Mouse (Mus musculus): Measurements from ENCODE around the gene Dennd4a. TPM values are rescaled to one million over a fixed set of nuclear protein-coding genes. Genes with fewer than 3 reads are reported as not detected.

Gene Dennd4a
- total and polyA plus RNA-seq, 2 experiments from 2014 or later, result 8.8 to 17.6 TPM

DNA sequence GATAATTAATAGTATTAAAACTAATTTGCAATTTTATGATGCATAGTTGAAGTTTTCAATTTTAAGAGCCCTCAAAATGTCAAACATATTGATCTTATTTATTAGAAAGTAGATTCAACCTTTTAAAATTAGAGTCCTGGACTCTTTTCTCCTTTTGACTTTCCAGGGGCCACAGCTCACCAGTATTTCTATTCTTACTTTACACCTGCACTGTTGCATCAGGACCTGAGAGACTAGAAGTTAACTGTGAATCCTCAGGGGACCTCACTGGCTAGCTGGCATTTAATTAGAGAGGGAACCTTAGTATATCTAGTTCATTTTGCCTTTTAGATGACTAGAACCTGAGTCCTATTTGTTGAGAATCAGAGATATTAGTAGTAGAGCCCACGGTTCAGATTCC lies 38.4 kb downstream of the Dennd4a start:
- ATAC-seq (no peak), DNase-seq (ENCODE audit: low spot score) (no peak)
- H3K27me3 ChIP-seq (ENCODE audit: insufficient read depth, low read length), result no peaks in the 10 kb centered on the region
- H3K4me3 ChIP-seq (ENCODE audit: low read length), result no peak overlapping the region
- H3K9ac ChIP-seq (replicated peaks; ENCODE audit: low read length), result no peak overlapping the region
- H3K9me3 ChIP-seq (ENCODE audit: low read length), result no peaks in the 10 kb centered on the region
- no peak overlapping the region for H3K4me2 ChIP-seq (ENCODE audit: low read depth, low read length)
- H3K4me1 ChIP-seq (ENCODE audit: insufficient read depth, low read length), result no peaks in the 10 kb centered on the region
- TF ChIP-seq CTCF (IDR thresholded peaks at IDR 0.05; ENCODE audit: low read depth), result no peak
- H3K27ac ChIP-seq, result no peak overlapping the region
- H3K36me3 ChIP-seq (ENCODE audit: insufficient read depth, low read length), result 0 out of 2 replicates have a peak, but pooled peaks cover 3% of the 10 kb centered on the region
- WGBS, result 91% methylated on average over 1 of the region's 1 CpGs

DNA sequence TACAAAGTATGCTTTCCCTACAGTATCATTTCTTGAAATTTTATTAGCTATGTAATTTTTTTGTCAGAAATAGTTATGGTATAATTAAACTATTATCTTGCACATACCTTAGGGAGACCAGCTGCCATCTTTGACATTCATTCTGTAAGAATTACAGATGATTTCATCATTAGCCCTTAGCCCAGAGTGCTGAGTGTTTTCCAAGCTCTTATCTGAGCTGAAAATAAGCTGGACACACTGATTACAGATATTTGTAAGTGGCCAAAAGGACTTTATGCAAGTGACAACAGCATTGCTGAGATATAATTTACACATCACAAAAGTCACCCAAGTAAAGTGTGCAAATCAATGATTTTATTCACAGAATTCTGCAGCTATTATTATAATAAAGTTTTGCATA lies 48.9 kb downstream of the Dennd4a start:
- ATAC-seq (no peak), DNase-seq (ENCODE audit: low spot score) (no peak)
- Histone ChIP-seq H3K4me2 (ENCODE audit: low read depth, low read length) (no peak overlapping the region), H3K27me3 (ENCODE audit: insufficient read depth, low read length) (no peaks in the 10 kb centered on the region), H3K9me3 (ENCODE audit: low read length) (no peaks in the 10 kb centered on the region), H3K4me3 (ENCODE audit: low read length) (no peak overlapping the region), H3K36me3 (ENCODE audit: insufficient read depth, low read length) (0 out of 2 replicates have a peak, but pooled peaks cover 3% of the 10 kb centered on the region), H3K4me1 (ENCODE audit: insufficient read depth, low read length) (no peaks in the 10 kb centered on the region), H3K27ac (no peak overlapping the region), H3K9ac (replicated peaks; ENCODE audit: low read length) (no peak overlapping the region)
- TF ChIP-seq CTCF (IDR thresholded peaks at IDR 0.05; ENCODE audit: low read depth), result no peak

DNA sequence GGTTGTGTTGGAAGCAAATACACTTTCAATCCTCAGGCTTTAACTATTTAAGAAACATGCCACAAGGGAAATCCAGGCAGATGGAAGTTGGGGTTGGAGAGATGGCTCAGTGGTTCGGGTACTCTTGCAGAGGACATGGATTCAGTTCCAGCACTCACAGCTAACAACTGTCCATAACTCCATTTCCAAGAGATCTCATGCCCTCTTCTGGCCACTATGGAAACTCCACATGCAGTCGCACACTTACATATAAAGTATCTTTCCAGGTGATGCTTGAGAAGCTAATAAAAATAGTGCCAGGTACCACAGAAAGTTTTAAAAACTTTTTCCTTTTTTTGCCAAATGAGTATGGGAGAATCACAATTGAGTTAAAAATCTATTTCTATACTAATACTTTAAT lies 51.5 kb downstream of the Dennd4a start:
- ATAC-seq (no peak), DNase-seq (ENCODE audit: low spot score) (no peak)
- 83% methylated on average over 2 of the region's 2 CpGs for WGBS
- Histone ChIP-seq H3K4me3 (ENCODE audit: low read length) (no peak overlapping the region), H3K4me1 (ENCODE audit: insufficient read depth, low read length) (no peaks in the 10 kb centered on the region), H3K4me2 (ENCODE audit: low read depth, low read length) (no peak overlapping the region), H3K27ac (no peak overlapping the region), H3K36me3 (ENCODE audit: insufficient read depth, low read length) (peaks cover 7% of the 10 kb centered on the region; the same call in 1 of the 2 replicates), H3K27me3 (ENCODE audit: insufficient read depth, low read length) (no peaks in the 10 kb centered on the region), H3K9ac (replicated peaks; ENCODE audit: low read length) (no peak overlapping the region), H3K9me3 (ENCODE audit: low read length) (no peaks in the 10 kb centered on the region)
- peak; percentile 47 for TF ChIP-seq CTCF (IDR thresholded peaks at IDR 0.05; ENCODE audit: low read depth)

DNA sequence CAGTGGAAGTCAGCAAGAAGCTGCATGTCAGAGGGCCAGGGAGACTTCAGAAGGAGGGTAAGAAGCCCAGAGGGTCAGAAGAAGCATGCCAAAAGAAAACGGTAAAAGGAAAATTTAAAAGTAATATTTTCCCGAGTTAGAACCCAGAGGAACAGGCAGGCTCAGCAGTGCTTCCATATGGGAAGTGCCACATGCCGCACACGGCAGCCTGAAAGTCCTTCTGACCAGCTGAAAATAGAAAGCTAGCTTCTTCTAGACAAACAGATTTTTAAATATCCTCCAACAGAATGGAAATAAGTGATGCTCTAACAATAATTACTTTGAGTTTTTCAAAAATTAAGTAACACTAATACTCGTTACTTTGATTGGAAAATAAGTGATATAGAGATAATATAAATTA lies 74.9 kb downstream of the Dennd4a start:
- ATAC-seq, result no peak
- no peak overlapping the region for H3K4me2 ChIP-seq (ENCODE audit: low read depth, low read length)
- peaks cover 8% of the 10 kb centered on the region; the same call in 1 of the 2 replicates for H3K36me3 ChIP-seq (ENCODE audit: insufficient read depth, low read length)
- no peak overlapping the region for H3K9ac ChIP-seq (replicated peaks; ENCODE audit: low read length)
- H3K4me3 ChIP-seq (ENCODE audit: low read length), result no peak overlapping the region
- no peaks in the 10 kb centered on the region for H3K4me1 ChIP-seq (ENCODE audit: insufficient read depth, low read length)
- TF ChIP-seq CTCF (IDR thresholded peaks at IDR 0.05; ENCODE audit: low read depth), result no peak
- no peaks in the 10 kb centered on the region for H3K27me3 ChIP-seq (ENCODE audit: insufficient read depth, low read length)
- no peak for DNase-seq (ENCODE audit: low spot score)
- H3K27ac ChIP-seq, result no peak overlapping the region
- H3K9me3 ChIP-seq (ENCODE audit: low read length), result no peaks in the 10 kb centered on the region
- 84% methylated on average over 5 of the region's 5 CpGs for WGBS

DNA sequence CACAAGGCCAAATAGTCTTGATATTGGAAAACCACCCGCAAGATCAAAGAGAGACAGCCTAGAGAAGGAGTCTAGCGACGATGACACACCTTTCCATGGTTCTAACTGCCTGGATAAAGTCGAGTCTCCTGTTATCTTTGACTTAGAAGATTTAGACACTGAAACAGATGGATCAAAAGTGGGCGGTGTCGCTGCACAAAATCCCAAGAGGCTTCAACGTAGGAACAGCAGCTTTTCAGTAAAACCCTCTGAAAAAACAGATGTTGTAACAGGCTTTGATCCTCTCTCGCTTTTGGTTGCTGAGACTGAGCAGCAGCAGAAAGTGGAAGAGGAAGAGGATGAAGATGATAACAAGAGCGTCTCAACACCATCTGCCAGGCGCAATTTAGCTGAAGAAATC lies 85.5 kb downstream of the Dennd4a start:
- no peaks in the 10 kb centered on the region for H3K9me3 ChIP-seq (ENCODE audit: low read length)
- no peak overlapping the region for H3K4me3 ChIP-seq (ENCODE audit: low read length)
- H3K4me2 ChIP-seq (ENCODE audit: low read depth, low read length), result no peak overlapping the region
- no peak overlapping the region for H3K9ac ChIP-seq (replicated peaks; ENCODE audit: low read length)
- no peaks in the 10 kb centered on the region for H3K27me3 ChIP-seq (ENCODE audit: insufficient read depth, low read length)
- no peaks in the 10 kb centered on the region for H3K4me1 ChIP-seq (ENCODE audit: insufficient read depth, low read length)
- ATAC-seq (no peak), DNase-seq (ENCODE audit: low spot score) (no peak)
- no peak for TF ChIP-seq CTCF (IDR thresholded peaks at IDR 0.05; ENCODE audit: low read depth)
- 86% methylated on average over 10 of the region's 10 CpGs for WGBS
- no peak overlapping the region for H3K27ac ChIP-seq
- peaks cover 30% of the 10 kb centered on the region; the same call in 1 of the 2 replicates for H3K36me3 ChIP-seq (ENCODE audit: insufficient read depth, low read length)

DNA sequence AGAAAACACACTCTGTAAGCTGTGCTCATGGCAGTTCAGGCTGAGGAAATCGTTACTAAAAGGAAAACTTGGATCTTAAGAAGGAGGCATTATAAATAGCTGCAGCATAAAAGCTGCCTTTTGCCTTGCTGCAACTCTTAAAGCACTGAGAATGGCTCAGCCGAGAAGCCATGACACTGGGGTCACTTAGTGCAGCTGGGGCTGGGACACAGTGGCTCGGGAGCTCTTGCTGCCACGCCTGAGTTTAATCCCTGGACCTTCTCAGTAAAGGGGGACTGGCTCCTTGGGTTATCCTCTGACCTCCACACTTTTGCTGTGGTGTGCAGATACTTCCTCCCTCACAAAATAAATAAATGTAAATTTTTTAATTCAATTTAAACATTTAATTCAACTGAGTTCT lies 91.7 kb downstream of the Dennd4a start:
- no peak for DNase-seq (ENCODE audit: low spot score)
- Histone ChIP-seq H3K4me1 (ENCODE audit: insufficient read depth, low read length) (no peaks in the 10 kb centered on the region), H3K36me3 (ENCODE audit: insufficient read depth, low read length) (peaks cover 30% of the 10 kb centered on the region), H3K9me3 (ENCODE audit: low read length) (no peaks in the 10 kb centered on the region), H3K9ac (replicated peaks; ENCODE audit: low read length) (no peak overlapping the region), H3K4me2 (ENCODE audit: low read depth, low read length) (no peak overlapping the region), H3K27me3 (ENCODE audit: insufficient read depth, low read length) (no peaks in the 10 kb centered on the region), H3K4me3 (ENCODE audit: low read length) (no peak overlapping the region), H3K27ac (no peak overlapping the region)
- TF ChIP-seq CTCF (IDR thresholded peaks at IDR 0.05; ENCODE audit: low read depth), result no peak
- ATAC-seq, result no peak
- WGBS, result 38% methylated on average over 4 of the region's 4 CpGs

DNA sequence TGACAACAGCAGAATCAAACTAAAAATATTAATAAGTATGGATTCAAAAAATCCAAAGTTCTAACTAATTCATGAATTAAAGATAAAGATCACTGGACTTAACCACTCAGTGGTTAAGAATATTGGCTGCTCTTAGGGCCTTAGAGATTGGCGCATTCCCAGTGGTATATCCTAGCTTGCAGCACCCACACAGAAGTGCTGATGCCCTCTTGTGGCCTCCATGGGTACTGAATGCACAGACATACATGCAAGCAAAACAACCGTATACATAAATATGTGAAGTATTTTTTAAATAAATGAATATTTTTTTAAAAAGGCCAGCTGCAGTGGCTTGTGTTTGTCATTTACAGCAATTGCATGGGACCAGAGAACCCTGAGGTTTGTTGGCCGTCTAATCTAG lies 92.2 kb downstream of the Dennd4a start:
- DNase-seq (ENCODE audit: low spot score) (peak; percentile 91), ATAC-seq (no peak)
- peaks cover 25% of the 10 kb centered on the region for H3K36me3 ChIP-seq (ENCODE audit: insufficient read depth, low read length)
- 62% methylated on average over 3 of the region's 3 CpGs for WGBS
- no peaks in the 10 kb centered on the region for H3K9me3 ChIP-seq (ENCODE audit: low read length)
- no peak overlapping the region for H3K27ac ChIP-seq
- H3K4me2 ChIP-seq (ENCODE audit: low read depth, low read length), result no peak overlapping the region
- H3K4me3 ChIP-seq (ENCODE audit: low read length), result no peak overlapping the region
- no peaks in the 10 kb centered on the region for H3K27me3 ChIP-seq (ENCODE audit: insufficient read depth, low read length)
- no peak overlapping the region for H3K9ac ChIP-seq (replicated peaks; ENCODE audit: low read length)
- TF ChIP-seq CTCF (IDR thresholded peaks at IDR 0.05; ENCODE audit: low read depth), result peak; percentile 85
- no peaks in the 10 kb centered on the region for H3K4me1 ChIP-seq (ENCODE audit: insufficient read depth, low read length)

All from hindbrain, postnatal 0 days (tissue).